Mouse (Mus musculus) heart, embryonic 11.5 days (tissue): ENCODE measurements around the gene Dusp5. TPM values are rescaled to one million over a fixed set of nuclear protein-coding genes. Genes with fewer than 3 reads are reported as not detected.

Experiments
- ATAC-seq: fragments of 200-750 bp; cut with Nextera tagmentation; replicated peaks from 2 replicates; pipeline ENCODE4 v1.8.0; 2017; ENCODE audit warnings: moderate library complexity; ENCODE audit not compliant: insufficient number of reproducible peaks, low FRiP score, low TSS enrichment
- H3K27ac ChIP-seq: fragments of 300-500 bp; sonication (generic); 2 replicates; pipeline ENCODE4 v1.5.1; 2014; ENCODE audit warnings: mild to moderate bottlenecking, low read depth, low read length
- H3K27me3 ChIP-seq: fragments of 300-500 bp; sonication (generic); 2 replicates; pipeline ENCODE4 v1.6.1; 2014; ENCODE audit warnings: mild to moderate bottlenecking, low read length, mixed read lengths; ENCODE audit not compliant: control insufficient read depth, insufficient read depth
- H3K36me3 ChIP-seq: fragments of 300-500 bp; sonication (generic); 2 replicates; pipeline ENCODE4 v1.6.1; 2014; ENCODE audit warnings: mild to moderate bottlenecking, low read length, moderate library complexity, mixed read lengths; ENCODE audit not compliant: control insufficient read depth, insufficient read depth
- H3K4me1 ChIP-seq: fragments of 300-500 bp; sonication (generic); 2 replicates; pipeline ENCODE4 v1.6.1; 2014; ENCODE audit warnings: low read length; ENCODE audit not compliant: control insufficient read depth, insufficient read depth
- H3K4me2 ChIP-seq: fragments of 300-500 bp; sonication (generic); 2 replicates; pipeline ENCODE4 v1.6.1; 2014; ENCODE audit warnings: mild to moderate bottlenecking, moderate library complexity
- H3K4me3 ChIP-seq: fragments of 300-500 bp; sonication (generic); 2 replicates; pipeline ENCODE4 v1.5.1; 2014; ENCODE audit warnings: low read depth, low read length
- H3K9ac ChIP-seq: fragments of 300-500 bp; sonication (generic); 2 replicates; pipeline ENCODE4 v1.6.1; 2014; ENCODE audit warnings: mild to moderate bottlenecking, low read depth, low read length, moderate library complexity
- H3K9me3 ChIP-seq: fragments of 300-500 bp; sonication (generic); replicated peaks from 2 replicates; pipeline ENCODE4 v1.6.1; 2016; ENCODE audit warnings: low read length; ENCODE audit not compliant: control insufficient read depth
- WGBS: fragments of 180-500 bp; shearing (Covaris S2); extraction: QIAGEN DNeasy Blood & Tissue Kit; methylation state at CpG from one replicate; pipeline ENCODE4 v1.1.7; 2014; ENCODE audit not compliant: insufficient replicate concordance; 5-methylcytosine and 5-hydroxymethylcytosine counted together
- polyA plus RNA-seq: library from polyadenylated mRNA; unstranded; fragments of >200 nt; fragmentation: Nextera tagmentation; extraction: Ambion mirVana; gene quantifications from 2 replicates; pipeline ENCODE4 v1.2.1, GENCODE M21; 2014

Gene Dusp5
- polyA plus RNA-seq, 1 experiment from 2014 or later, result 9.4 TPM

DNA sequence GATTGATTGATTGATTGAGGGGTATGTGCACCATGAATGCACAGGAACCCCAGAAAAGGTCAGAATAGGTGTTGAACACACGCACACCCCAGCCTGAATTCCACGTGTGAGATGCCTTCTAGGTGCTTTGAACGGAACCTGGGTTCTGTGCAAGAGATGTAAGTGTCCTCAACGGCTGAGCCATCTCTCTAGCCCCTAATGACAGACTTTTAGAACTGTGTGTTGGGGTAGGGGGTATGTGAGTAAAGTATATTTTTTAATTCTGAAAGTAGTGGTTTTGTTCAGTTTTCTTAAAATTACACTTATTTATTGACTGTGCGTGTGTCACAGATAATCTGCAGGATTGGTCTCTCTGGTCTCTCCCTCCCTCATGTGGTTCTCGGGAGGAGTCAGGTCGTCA is 4.3 kb downstream of the Dusp5 start:
- H3K9me3 ChIP-seq, result no peaks in the 10 kb centered on the region
- 80% methylated on average over 7 of the region's 7 CpGs for WGBS
- H3K27ac ChIP-seq, result no peak overlapping the region
- peaks cover 4% of the 10 kb centered on the region; the same call in 1 of the 2 replicates for H3K36me3 ChIP-seq
- H3K4me1 ChIP-seq, result peaks cover 28% of the 10 kb centered on the region
- H3K9ac ChIP-seq, result no peak overlapping the region
- H3K4me2 ChIP-seq, result no peak overlapping the region
- no peak for ATAC-seq
- no peak overlapping the region for H3K4me3 ChIP-seq
- H3K27me3 ChIP-seq, result no peaks in the 10 kb centered on the region

DNA sequence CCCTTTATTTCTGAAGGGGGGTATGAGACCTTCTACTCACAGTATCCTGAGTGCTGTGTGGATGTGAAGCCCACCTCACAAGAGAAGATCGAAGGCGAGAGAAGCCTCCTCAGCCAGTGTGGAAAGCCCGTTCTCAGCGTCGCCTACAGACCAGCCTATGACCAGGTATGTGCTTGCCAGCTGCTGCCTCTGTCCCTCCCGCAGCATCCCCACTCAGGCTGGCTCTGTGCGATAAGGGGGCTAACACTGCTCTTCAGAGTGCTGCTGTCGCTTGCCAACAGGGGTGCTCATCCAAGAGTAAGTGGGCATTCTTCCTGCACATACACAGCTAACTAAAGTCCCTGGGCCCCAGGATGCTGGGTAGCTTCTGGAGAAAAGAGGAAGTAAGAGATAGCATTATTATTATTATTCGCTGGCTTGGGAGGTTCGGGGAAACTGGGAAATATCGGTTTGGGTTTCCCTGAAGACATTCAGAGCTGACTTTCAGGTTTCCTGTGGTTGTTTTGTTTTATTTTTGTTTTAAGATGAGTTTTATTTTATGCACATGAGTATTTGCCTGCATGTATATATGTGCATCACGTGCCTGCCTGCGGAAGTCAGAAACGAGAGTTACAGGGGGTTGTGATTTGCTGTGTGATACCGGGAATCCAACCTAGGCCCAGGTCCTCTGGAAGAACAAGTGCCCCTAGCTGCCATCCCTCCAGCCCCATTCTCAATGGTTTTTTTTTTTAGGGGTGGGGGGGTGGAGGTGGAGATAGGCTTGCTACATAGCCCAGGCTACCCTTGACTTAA is 5.1 kb downstream of the Dusp5 start:
- H3K4me1 ChIP-seq, result peaks cover 28% of the 10 kb centered on the region
- H3K9me3 ChIP-seq, result no peaks in the 10 kb centered on the region
- ATAC-seq, result no peak
- H3K4me2 ChIP-seq, result no peak overlapping the region
- peaks cover 5% of the 10 kb centered on the region; the same call in 1 of the 2 replicates for H3K36me3 ChIP-seq
- 88% methylated on average over 15 of the region's 15 CpGs for WGBS
- no peak overlapping the region for H3K27ac ChIP-seq
- H3K27me3 ChIP-seq, result no peaks in the 10 kb centered on the region
- no peak overlapping the region for H3K4me3 ChIP-seq
- no peak overlapping the region for H3K9ac ChIP-seq

DNA sequence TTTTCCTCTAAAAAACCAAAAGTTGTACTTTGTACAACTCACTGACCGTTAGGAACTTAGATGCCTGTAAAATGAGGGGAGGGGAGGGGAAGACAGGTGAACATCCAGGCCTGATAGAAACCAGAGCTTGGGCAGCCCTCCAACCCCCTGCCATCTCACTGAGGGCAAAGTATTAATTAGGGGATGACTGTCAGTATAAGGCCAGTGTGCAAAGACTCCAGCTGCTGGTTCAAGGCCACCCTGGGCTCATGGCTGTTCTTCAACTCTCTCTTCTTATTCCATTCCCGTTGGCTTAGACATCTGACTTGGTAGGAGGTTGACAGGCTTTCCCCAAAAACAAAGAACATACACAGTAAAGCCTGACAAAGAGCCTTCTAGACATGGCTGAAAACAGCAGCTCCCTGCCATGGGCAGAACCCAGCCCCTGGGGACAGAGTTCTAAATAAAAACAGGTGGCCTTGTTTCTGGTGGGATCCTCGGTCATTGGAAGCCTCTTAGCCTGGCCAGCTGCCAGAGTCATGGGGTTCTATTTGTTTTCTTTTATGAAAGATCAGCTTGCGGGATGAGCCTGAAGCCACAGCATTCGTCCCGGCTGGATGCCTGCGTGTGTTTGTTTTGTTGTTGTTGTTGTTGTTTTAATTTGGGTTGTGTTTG is 6.0 kb downstream of the Dusp5 start:
- Histone ChIP-seq H3K4me3 (no peak overlapping the region), H3K9me3 (no peaks in the 10 kb centered on the region), H3K9ac (no peak overlapping the region; the same call in 1 of the 2 replicates), H3K36me3 (peaks cover 5% of the 10 kb centered on the region; the same call in 1 of the 2 replicates), H3K27ac (no peak overlapping the region), H3K4me2 (no peak overlapping the region), H3K27me3 (no peaks in the 10 kb centered on the region), H3K4me1 (peaks cover 27% of the 10 kb centered on the region)
- WGBS, result 76% methylated on average over 7 of the region's 7 CpGs
- ATAC-seq, result no peak

- Histone ChIP-seq H3K4me3 (no peak overlapping the region), H3K9me3 (no peaks in the 10 kb centered on the region), H3K4me1 (peaks cover 22% of the 10 kb centered on the region), H3K9ac (no peak overlapping the region), H3K36me3 (peaks cover 5% of the 10 kb centered on the region; the same call in 1 of the 2 replicates), H3K4me2 (no peak overlapping the region), H3K27me3 (no peaks in the 10 kb centered on the region), H3K27ac (no peak overlapping the region)
- WGBS, result 74% methylated on average over 6 of the region's 6 CpGs
- no peak for ATAC-seq
These were observed 6.5 kb downstream of the Dusp5 start for GRCm38 (mm10) chr19:53535421-53535820.

DNA sequence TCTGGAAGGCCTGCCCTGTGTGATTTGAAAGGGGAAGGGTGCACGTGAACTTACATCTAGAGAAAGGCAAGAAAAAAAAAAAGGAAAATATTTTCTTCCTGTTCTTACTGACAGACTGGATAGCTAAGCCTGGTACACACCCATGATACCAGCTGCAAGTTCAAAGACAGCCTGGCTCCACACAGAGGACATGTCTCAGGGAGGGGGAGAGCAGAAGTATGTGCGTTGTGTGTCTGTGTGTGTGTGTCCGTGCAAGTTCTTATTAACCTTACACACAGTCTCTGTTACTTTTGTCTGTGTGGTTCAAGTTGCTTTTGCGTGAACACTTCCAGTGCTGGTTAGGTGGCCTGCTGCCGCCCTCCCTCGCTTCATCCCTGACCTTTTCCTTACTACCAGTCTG is 7.3 kb downstream of the Dusp5 start:
- no peak for ATAC-seq
- H3K9ac ChIP-seq, result no peak overlapping the region
- 80% methylated on average over 6 of the region's 6 CpGs for WGBS

GRCm38 (mm10) chr19:53536731-53537666 is 8.1 kb downstream of the Dusp5 start:
- H3K27ac ChIP-seq, result no peak overlapping the region
- H3K4me3 ChIP-seq, result no peak overlapping the region
- H3K36me3 ChIP-seq, result peaks cover 12% of the 10 kb centered on the region; the same call in 1 of the 2 replicates
- peaks cover 8% of the 10 kb centered on the region for H3K4me1 ChIP-seq
- H3K4me2 ChIP-seq, result no peak overlapping the region
- WGBS, result 80% methylated on average over 17 of the region's 17 CpGs
- H3K9ac ChIP-seq, result no peak overlapping the region
- no peak for ATAC-seq
- H3K9me3 ChIP-seq, result no peaks in the 10 kb centered on the region
- no peaks in the 10 kb centered on the region for H3K27me3 ChIP-seq

More for the DNA sequence above, 7.3 kb downstream of the Dusp5 start:
- Histone ChIP-seq H3K9me3 (no peaks in the 10 kb centered on the region), H3K36me3 (peaks cover 8% of the 10 kb centered on the region; the same call in 1 of the 2 replicates), H3K27ac (no peak overlapping the region), H3K4me3 (no peak overlapping the region), H3K4me1 (peaks cover 16% of the 10 kb centered on the region), H3K27me3 (no peaks in the 10 kb centered on the region), H3K4me2 (no peak overlapping the region)

- H3K4me2 ChIP-seq, result no peak overlapping the region
- H3K27ac ChIP-seq, result no peak overlapping the region
- no peaks in the 10 kb centered on the region for H3K9me3 ChIP-seq
- 71% methylated on average over 11 of the region's 11 CpGs for whole genome bisulfite sequencing
- H3K4me1 ChIP-seq, result no peaks in the 10 kb centered on the region
- no peak overlapping the region for H3K9ac ChIP-seq
- H3K27me3 ChIP-seq, result no peaks in the 10 kb centered on the region
- ATAC-seq, result no peak
- H3K36me3 ChIP-seq, result peaks cover 12% of the 10 kb centered on the region; the same call in 1 of the 2 replicates
- H3K4me3 ChIP-seq, result no peak overlapping the region
These were observed 9.1 kb downstream of the Dusp5 start for GRCm38 (mm10) chr19:53538024-53538423.

DNA sequence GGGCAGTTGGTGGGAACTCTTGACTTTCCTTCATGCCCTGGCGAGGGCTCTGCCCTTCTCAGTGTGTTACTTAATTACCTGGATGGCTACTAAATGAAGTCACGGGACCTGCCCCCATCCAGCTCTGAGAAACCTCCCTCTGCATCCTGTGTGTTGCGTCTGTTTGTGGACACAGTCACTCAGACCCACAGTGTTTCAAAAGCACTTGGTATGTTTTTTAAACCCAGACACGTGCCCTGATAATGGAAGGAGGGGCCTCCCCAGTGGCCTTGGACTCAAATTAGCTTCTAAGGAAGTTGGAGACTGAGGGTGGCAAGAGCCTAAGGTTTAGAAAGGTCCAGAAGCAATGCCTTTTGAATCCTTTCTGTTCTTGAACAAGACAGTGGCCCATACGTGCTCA is 9.9 kb downstream of the Dusp5 start:
- Histone ChIP-seq H3K27me3 (no peaks in the 10 kb centered on the region), H3K9ac (no peak overlapping the region), H3K27ac (no peak overlapping the region), H3K4me2 (no peak overlapping the region), H3K9me3 (no peaks in the 10 kb centered on the region), H3K4me3 (no peak overlapping the region), H3K36me3 (peaks cover 12% of the 10 kb centered on the region; the same call in 1 of the 2 replicates), H3K4me1 (no peaks in the 10 kb centered on the region)
- ATAC-seq, result no peak
- 68% methylated on average over 5 of the region's 5 CpGs for WGBS
